Mouse (Mus musculus) lung, postnatal 0 days (tissue): ENCODE data around the gene Akt1.

Experiments used
- CTCF ChIP-seq: IDR thresholded peaks from 2 replicates; pipeline ENCODE4 v1.5.1; 2016; ENCODE audit warnings: antibody characterized with exemption, mild to moderate bottlenecking
- EP300 ChIP-seq: IDR thresholded peaks from 2 replicates; pipeline ENCODE4 v1.6.1; 2016; ENCODE audit warnings: antibody characterized with exemption, mild to moderate bottlenecking, control low read depth

- no peak for TF ChIP-seq CTCF
- no peak for TF ChIP-seq EP300
Measured at GRCm38 (mm10) chr12:112625700-112626099, 49.0 kb downstream of the Akt1 start.
